Mouse (Mus musculus) kidney, adult 2 months (tissue): ENCODE results near the gene Avil. TPM values are rescaled to one million over a fixed set of nuclear protein-coding genes. Genes with fewer than 3 reads are reported as not detected.
A peak's percentile ranks its signal among the peaks of the same experiment; 100 is the strongest.

Source experiments
- DNase-seq: peaks from one replicate; pipeline ENCODE4 v3.0.0; 2021
- H3K27ac ChIP-seq: fragments of 200-500 bp; 2 replicates; pipeline ENCODE4 v1.5.1; 2012; ENCODE audit warnings: low read depth, low read length, control low read depth, inconsistent platforms; ENCODE audit not compliant: insufficient read depth
- H3K27me3 ChIP-seq: fragments of 200-500 bp; replicated peaks from 2 replicates; pipeline ENCODE4 v1.6.1; 2012; ENCODE audit warnings: mild to moderate bottlenecking, moderate library complexity, low read length, inconsistent platforms; ENCODE audit not compliant: control insufficient read depth, insufficient read depth
- H3K36me3 ChIP-seq: fragments of 200-500 bp; 2 replicates; pipeline ENCODE4 v1.6.1; 2012; ENCODE audit warnings: mild to moderate bottlenecking, moderate library complexity, low read length, inconsistent platforms; ENCODE audit not compliant: control insufficient read depth, insufficient read depth
- H3K4me1 ChIP-seq: fragments of 200-500 bp; 2 replicates; pipeline ENCODE4 v1.6.1; 2011; ENCODE audit warnings: low read length; ENCODE audit not compliant: control insufficient read depth, insufficient read depth
- H3K4me3 ChIP-seq: fragments of 200-500 bp; 2 replicates; pipeline ENCODE4 v1.5.1; 2011; ENCODE audit warnings: mild to moderate bottlenecking, low read depth, low read length, control low read depth; ENCODE audit not compliant: insufficient read depth
- CTCF ChIP-seq: fragments of 200-500 bp; conservative IDR thresholded peaks from 2 replicates; pipeline ENCODE4 v1.5.1; 2011; ENCODE audit warnings: low read depth, mild to moderate bottlenecking, control low read depth, low read length, moderate library complexity, mixed read lengths; ENCODE audit not compliant: insufficient read depth, insufficient read length
- POLR2A ChIP-seq: fragments of 200-500 bp; IDR thresholded peaks from one replicate; pipeline ENCODE4 v1.6.1; 2011; ENCODE audit warnings: low read depth, low read length, control low read depth
- WGBS: fragments of 180-500 bp; shearing (Covaris S2); methylation state at CpG from one replicate; pipeline ENCODE4 v1.1.7; 2018; 5-methylcytosine and 5-hydroxymethylcytosine counted together
- polyA plus RNA-seq: library from polyadenylated mRNA; depleted of rRNA; stranded (reverse); fragments of >200 nt; gene quantifications from 2 replicates; pipeline ENCODE4 v1.2.3, GENCODE M21; 2012

Gene Avil
- polyA plus RNA-seq, 1 experiment, result 0.19 TPM

GRCm38 (mm10) chr10:127050119-127050474, 49.6 kb downstream of the Avil start:
- Histone ChIP-seq H3K27me3 (no peaks in the 10 kb centered on the region), H3K27ac (no peak overlapping the region), H3K36me3 (no peaks in the 10 kb centered on the region), H3K4me1 (peaks cover 8% of the 10 kb centered on the region; the same call in 1 of the 2 replicates), H3K4me3 (no peak overlapping the region)
- no peak for DNase-seq
- TF ChIP-seq CTCF, result no peak
- TF ChIP-seq POLR2A, result no peak
- WGBS, result 15% methylated on average over 10 of the region's 10 CpGs

- H3K4me3 ChIP-seq, result no peak overlapping the region
- no peak for DNase-seq
- peaks cover 2% of the 10 kb centered on the region for H3K36me3 ChIP-seq
- TF ChIP-seq CTCF, result no peak
- TF ChIP-seq POLR2A, result no peak
- WGBS, result 83% methylated on average over 4 of the region's 4 CpGs
- no peaks in the 10 kb centered on the region for H3K27me3 ChIP-seq
- H3K4me1 ChIP-seq, result peaks cover under 1% of the 10 kb centered on the region; the same call in 1 of the 2 replicates
- H3K27ac ChIP-seq, result no peak overlapping the region
Observed at GRCm38 (mm10) chr10:127054646-127055045, 54.1 kb downstream of the Avil start.

- DNase-seq, result no peak
- WGBS, result 82% methylated on average over 8 of the region's 8 CpGs
- no peaks in the 10 kb centered on the region for H3K27me3 ChIP-seq
- no peak overlapping the region for H3K27ac ChIP-seq
- H3K4me3 ChIP-seq, result no peak overlapping the region
- peaks cover 2% of the 10 kb centered on the region for H3K36me3 ChIP-seq
- no peak for TF ChIP-seq CTCF
- TF ChIP-seq POLR2A, result no peak
- H3K4me1 ChIP-seq, result no peaks in the 10 kb centered on the region; the same call in 1 of the 2 replicates
Observed at GRCm38 (mm10) chr10:127055406-127055805, 54.9 kb downstream of the Avil start.

- Histone ChIP-seq H3K27me3 (no peaks in the 10 kb centered on the region), H3K4me1 (no peaks in the 10 kb centered on the region; the same call in 1 of the 2 replicates), H3K27ac (no peak overlapping the region), H3K4me3 (no peak overlapping the region), H3K36me3 (peaks cover 2% of the 10 kb centered on the region)
- TF ChIP-seq POLR2A (no peak), CTCF (no peak)
- WGBS, result 85% methylated on average over 20 of the region's 20 CpGs
- no peak for DNase-seq
Observed at GRCm38 (mm10) chr10:127056490-127056889, 56.0 kb downstream of the Avil start.

- WGBS, result 3% methylated on average over 9 of the region's 9 CpGs
- no peak overlapping the region for H3K4me3 ChIP-seq
- TF ChIP-seq POLR2A (no peak), CTCF (peak; percentile 89)
- no peaks in the 10 kb centered on the region for H3K27me3 ChIP-seq
- no peaks in the 10 kb centered on the region; the same call in 1 of the 2 replicates for H3K4me1 ChIP-seq
- no peak overlapping the region for H3K27ac ChIP-seq
- H3K36me3 ChIP-seq, result peaks cover 2% of the 10 kb centered on the region
- DNase-seq, result peak; percentile 82
Observed at GRCm38 (mm10) chr10:127058161-127058560, 57.7 kb downstream of the Avil start.

GRCm38 (mm10) chr10:127058708-127059107, 58.2 kb downstream of the Avil start:
- Histone ChIP-seq H3K36me3 (peaks cover 2% of the 10 kb centered on the region), H3K4me3 (peak overlapping the region; percentile 23), H3K27ac (no peak overlapping the region), H3K27me3 (no peaks in the 10 kb centered on the region), H3K4me1 (no peaks in the 10 kb centered on the region; the same call in 1 of the 2 replicates)
- no peak for DNase-seq
- WGBS, result 4% methylated on average over 8 of the region's 8 CpGs
- TF ChIP-seq POLR2A, result no peak
- no peak for TF ChIP-seq CTCF

GRCm38 (mm10) chr10:127059174-127059967, 58.9 kb downstream of the Avil start:
- no peak for DNase-seq
- Histone ChIP-seq H3K4me3 (peak overlapping the region; percentile 57), H3K4me1 (peaks cover 2% of the 10 kb centered on the region), H3K36me3 (peaks cover 2% of the 10 kb centered on the region), H3K27me3 (no peaks in the 10 kb centered on the region), H3K27ac (no peak overlapping the region)
- WGBS, result 1% methylated on average over 71 of the region's 92 CpGs
- TF ChIP-seq POLR2A, result no peak
